Mouse (Mus musculus) heart, embryonic 13.5 days (tissue): Measurements from ENCODE around the gene Dnajc6. TPM values are rescaled to one million over a fixed set of nuclear protein-coding genes. Genes with fewer than 3 reads are reported as not detected.

Experiments
- ATAC-seq: fragments of 200-750 bp; cut with Nextera tagmentation; 2 replicates; pipeline ENCODE4 v1.8.0; 2017; ENCODE audit warnings: moderate TSS enrichment; ENCODE audit not compliant: insufficient number of reproducible peaks, low FRiP score, low TSS enrichment; ENCODE audit errors: extremely low read depth
- H3K27ac ChIP-seq: fragments of 300-500 bp; sonication (generic); replicated peaks from 2 replicates; pipeline ENCODE4 v1.5.1; 2015; ENCODE audit warnings: moderate library complexity, mild to moderate bottlenecking, inconsistent platforms
- H3K27me3 ChIP-seq: fragments of 300-500 bp; sonication (generic); replicated peaks from 2 replicates; pipeline ENCODE4 v1.6.1; 2015; ENCODE audit warnings: mild to moderate bottlenecking, inconsistent platforms
- H3K36me3 ChIP-seq: fragments of 300-500 bp; sonication (generic); 2 replicates; pipeline ENCODE4 v1.6.1; 2015; ENCODE audit warnings: mild to moderate bottlenecking, inconsistent platforms
- H3K4me1 ChIP-seq: fragments of 300-500 bp; sonication (generic); 2 replicates; pipeline ENCODE4 v1.6.1; 2015; ENCODE audit warnings: inconsistent platforms
- H3K4me2 ChIP-seq: fragments of 300-500 bp; sonication (generic); 2 replicates; pipeline ENCODE4 v1.6.1; 2015; ENCODE audit warnings: inconsistent platforms, mild to moderate bottlenecking, moderate library complexity
- H3K4me3 ChIP-seq: fragments of 300-500 bp; sonication (generic); 2 replicates; pipeline ENCODE4 v1.5.1; 2015; ENCODE audit warnings: moderate library complexity, mild to moderate bottlenecking, inconsistent platforms
- H3K9ac ChIP-seq: fragments of 300-500 bp; sonication (generic); 2 replicates; pipeline ENCODE4 v1.6.1; 2015; ENCODE audit warnings: inconsistent platforms, mild to moderate bottlenecking, moderate library complexity
- H3K9me3 ChIP-seq: fragments of 300-500 bp; sonication (generic); 2 replicates; pipeline ENCODE4 v1.6.1; 2016; ENCODE audit warnings: inconsistent platforms
- WGBS: fragments of 180-500 bp; shearing (Covaris S2); methylation state at CpG from one replicate; pipeline ENCODE4 v1.1.7; 2015; ENCODE audit warnings: mixed read lengths; 5-methylcytosine and 5-hydroxymethylcytosine counted together
- polyA plus RNA-seq: library from polyadenylated mRNA; unstranded; fragments of >200 nt; fragmentation: Nextera tagmentation; extraction: Ambion mirVana; gene quantifications from 2 replicates; pipeline ENCODE4 v1.2.1, GENCODE M21; 2015

Dnajc6 gene
- polyA plus RNA-seq, 1 experiment from 2014 or later, result 0.16 TPM

- H3K27me3 ChIP-seq, result no peaks in the 10 kb centered on the region
- no peak overlapping the region for H3K4me2 ChIP-seq
- no peak overlapping the region for H3K4me3 ChIP-seq
- H3K9me3 ChIP-seq, result peaks cover 10% of the 10 kb centered on the region; the same call in 1 of the 2 replicates
- WGBS, result 66% methylated on average over 9 of the region's 9 CpGs
- ATAC-seq, result no peak
- H3K4me1 ChIP-seq, result peaks cover 2% of the 10 kb centered on the region; the same call in 1 of the 2 replicates
- H3K36me3 ChIP-seq, result peaks cover 48% of the 10 kb centered on the region
- H3K9ac ChIP-seq, result no peak overlapping the region
- H3K27ac ChIP-seq, result no peak overlapping the region
Observed at GRCm38 (mm10) chr4:101664160-101664750, 167.8 kb downstream of the Dnajc6 start.

DNA sequence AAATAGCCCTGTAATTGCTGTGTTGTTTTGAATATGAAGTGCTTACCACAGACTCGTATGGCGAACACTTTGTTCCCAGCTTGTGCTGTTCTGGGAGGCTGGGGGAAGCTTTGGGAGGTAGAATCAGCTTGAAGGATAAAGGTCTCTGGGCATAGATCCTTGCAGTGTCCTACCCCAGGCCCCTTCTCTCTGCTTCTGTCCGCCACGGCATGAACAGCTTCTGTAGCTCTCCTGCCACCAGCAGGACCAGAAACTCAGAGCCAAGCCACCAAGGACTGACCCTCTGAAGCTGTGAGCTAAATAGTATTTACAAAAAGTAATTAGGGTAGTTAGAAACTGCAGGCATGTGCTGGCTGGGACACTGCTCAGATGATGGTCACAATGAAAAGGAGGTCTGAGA, 168.3 kb downstream of the Dnajc6 start:
- H3K27ac ChIP-seq, result no peak overlapping the region
- H3K36me3 ChIP-seq, result peaks cover 43% of the 10 kb centered on the region
- WGBS, result 82% methylated on average over 4 of the region's 4 CpGs
- no peak overlapping the region for H3K4me3 ChIP-seq
- no peak for ATAC-seq
- no peak overlapping the region for H3K4me2 ChIP-seq
- peaks cover 10% of the 10 kb centered on the region; the same call in 1 of the 2 replicates for H3K9me3 ChIP-seq
- H3K4me1 ChIP-seq, result peaks cover 3% of the 10 kb centered on the region; the same call in 1 of the 2 replicates
- no peaks in the 10 kb centered on the region for H3K27me3 ChIP-seq
- no peak overlapping the region for H3K9ac ChIP-seq

- no peak for ATAC-seq
- H3K9ac ChIP-seq, result no peak overlapping the region
- no peaks in the 10 kb centered on the region for H3K27me3 ChIP-seq
- H3K27ac ChIP-seq, result no peak overlapping the region
- peaks cover 3% of the 10 kb centered on the region; the same call in 1 of the 2 replicates for H3K4me1 ChIP-seq
- no peak overlapping the region for H3K4me2 ChIP-seq
- H3K36me3 ChIP-seq, result 0 out of 2 replicates have a peak, but pooled peaks cover 4% of the 10 kb centered on the region
- H3K9me3 ChIP-seq, result peaks cover 4% of the 10 kb centered on the region; the same call in 1 of the 2 replicates
- 59% methylated on average over 5 of the region's 5 CpGs for WGBS
- H3K4me3 ChIP-seq, result no peak overlapping the region
Observed at GRCm38 (mm10) chr4:101669161-101669560, 172.7 kb downstream of the Dnajc6 start.

DNA sequence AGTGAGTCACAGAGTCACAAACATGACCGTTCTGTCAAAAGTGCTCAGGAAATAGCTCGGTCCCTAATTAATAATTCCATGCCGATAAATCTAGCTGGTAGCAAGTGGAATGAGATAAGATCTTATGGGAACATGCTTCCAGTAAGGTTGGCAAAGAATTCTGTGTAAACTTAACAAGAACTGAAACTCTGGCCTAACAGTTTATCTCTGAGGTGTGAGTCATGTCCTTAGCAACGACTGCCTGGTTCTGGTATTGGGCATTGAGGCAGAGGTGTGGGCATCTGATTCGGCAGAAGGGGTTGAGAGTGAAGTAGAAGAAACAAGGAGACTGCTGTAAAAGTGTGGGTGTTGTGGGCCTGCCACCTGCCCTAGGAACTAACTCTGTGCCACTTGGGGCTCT, 173.4 kb downstream of the Dnajc6 start:
- no peaks in the 10 kb centered on the region for H3K27me3 ChIP-seq
- no peak overlapping the region for H3K4me3 ChIP-seq
- peaks cover 3% of the 10 kb centered on the region; the same call in 1 of the 2 replicates for H3K4me1 ChIP-seq
- WGBS, result 73% methylated on average over 5 of the region's 5 CpGs
- no peak for ATAC-seq
- no peak overlapping the region for H3K9ac ChIP-seq
- peaks cover 4% of the 10 kb centered on the region; the same call in 1 of the 2 replicates for H3K9me3 ChIP-seq
- H3K36me3 ChIP-seq, result 0 out of 2 replicates have a peak, but pooled peaks cover 3% of the 10 kb centered on the region
- H3K4me2 ChIP-seq, result no peak overlapping the region
- H3K27ac ChIP-seq, result no peak overlapping the region

DNA sequence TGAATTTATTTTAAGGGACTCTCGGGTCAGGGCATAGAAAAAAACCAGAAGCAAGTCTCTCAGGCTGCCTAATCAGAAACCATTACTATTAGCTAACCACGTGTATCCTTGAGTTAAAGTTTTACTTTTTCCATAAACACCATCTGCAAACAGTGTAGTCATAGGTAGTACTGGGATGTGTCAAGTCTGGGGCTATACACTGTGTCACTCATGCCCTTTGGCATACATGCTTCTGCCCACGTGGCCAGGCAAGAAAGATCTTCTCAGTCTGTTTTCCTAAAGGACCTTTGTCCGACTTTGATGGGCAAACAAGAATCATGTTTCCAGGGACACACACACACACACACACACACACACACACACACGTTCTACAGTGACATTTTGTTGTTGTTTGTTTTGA, 178.3 kb downstream of the Dnajc6 start:
- no peak overlapping the region for H3K4me2 ChIP-seq
- 58% methylated on average over 5 of the region's 5 CpGs for WGBS
- ATAC-seq, result no peak

DNA sequence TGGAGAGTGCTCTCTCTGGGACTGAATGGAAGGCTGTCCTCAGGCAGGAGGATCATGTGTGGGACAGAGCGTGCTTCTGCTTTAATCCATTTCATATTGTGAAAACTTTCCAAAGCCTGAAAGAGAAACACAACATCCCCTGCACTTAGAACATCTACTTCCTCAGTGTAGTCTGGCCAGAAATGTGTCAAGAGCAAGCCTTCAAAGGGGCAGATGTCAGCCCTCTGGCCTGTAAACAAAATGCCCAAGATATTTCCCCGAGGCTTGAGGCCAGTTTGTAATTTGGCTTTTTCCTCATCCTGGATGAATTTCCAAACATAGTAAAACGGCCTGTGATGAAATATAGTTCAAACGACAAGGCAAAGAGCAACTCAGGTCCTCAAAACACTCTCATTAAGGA, 179.3 kb downstream of the Dnajc6 start:
- Histone ChIP-seq H3K36me3 (no peaks in the 10 kb centered on the region), H3K4me1 (no peaks in the 10 kb centered on the region), H3K4me3 (no peak overlapping the region), H3K27ac (no peak overlapping the region), H3K4me2 (no peak overlapping the region), H3K9ac (no peak overlapping the region), H3K9me3 (no peaks in the 10 kb centered on the region), H3K27me3 (no peaks in the 10 kb centered on the region)
- ATAC-seq, result no peak
- 52% methylated on average over 4 of the region's 4 CpGs for WGBS

More for the DNA sequence above, 178.3 kb downstream of the Dnajc6 start:
- H3K4me1 ChIP-seq, result no peaks in the 10 kb centered on the region
- no peak overlapping the region for H3K4me3 ChIP-seq
- no peak overlapping the region for H3K9ac ChIP-seq
- H3K9me3 ChIP-seq, result no peaks in the 10 kb centered on the region
- H3K27me3 ChIP-seq, result no peaks in the 10 kb centered on the region
- no peak overlapping the region for H3K27ac ChIP-seq
- no peaks in the 10 kb centered on the region for H3K36me3 ChIP-seq

DNA sequence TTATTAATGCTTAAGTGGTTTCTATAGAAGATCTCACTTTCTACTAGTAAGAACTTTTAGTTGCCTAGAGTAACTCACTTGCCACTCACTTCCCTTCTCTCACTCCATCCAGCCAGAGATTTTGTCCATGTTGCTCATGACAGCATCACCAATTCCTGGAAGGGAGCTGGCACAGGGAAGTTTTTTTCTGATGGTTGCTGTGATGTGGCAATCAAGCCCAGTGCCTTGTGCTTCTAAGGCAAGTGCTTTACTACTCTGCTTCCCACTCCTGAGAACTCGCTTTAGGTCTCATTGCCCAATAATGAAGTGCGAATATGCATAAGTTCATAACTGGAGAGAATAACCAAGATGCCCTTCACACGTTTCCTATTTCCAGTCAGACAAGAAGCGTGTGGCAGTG, 186.2 kb downstream of the Dnajc6 start:
- no peak for ATAC-seq
- H3K4me2 ChIP-seq, result no peak overlapping the region
- no peaks in the 10 kb centered on the region for H3K36me3 ChIP-seq
- no peak overlapping the region for H3K27ac ChIP-seq
- no peak overlapping the region for H3K9ac ChIP-seq
- 80% methylated on average over 4 of the region's 4 CpGs for WGBS
- H3K4me1 ChIP-seq, result no peaks in the 10 kb centered on the region
- no peaks in the 10 kb centered on the region for H3K9me3 ChIP-seq
- no peak overlapping the region for H3K4me3 ChIP-seq
- H3K27me3 ChIP-seq, result no peaks in the 10 kb centered on the region

DNA sequence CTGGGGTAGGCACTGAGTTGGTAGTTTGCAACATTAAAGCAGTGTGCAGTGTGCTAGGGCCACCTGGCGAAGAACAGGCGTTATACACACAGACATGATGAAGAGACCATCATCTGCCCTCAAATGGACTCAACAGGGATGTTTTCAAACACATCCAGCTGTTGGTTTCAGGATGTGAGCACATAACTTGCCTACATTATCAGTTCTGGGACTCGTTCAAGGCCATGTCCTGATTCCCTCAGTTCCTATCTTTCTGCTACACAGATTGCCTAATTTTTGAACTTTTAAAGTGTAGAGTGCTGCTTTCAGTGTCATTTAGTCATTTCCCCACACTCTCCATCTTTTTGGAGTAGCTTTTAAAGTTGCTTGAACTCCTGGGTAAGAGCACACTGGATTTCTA, 186.6 kb downstream of the Dnajc6 start:
- H3K4me2 ChIP-seq, result no peak overlapping the region
- no peak overlapping the region for H3K9ac ChIP-seq
- H3K27me3 ChIP-seq, result no peaks in the 10 kb centered on the region
- WGBS, result 59% methylated on average over 3 of the region's 3 CpGs
- no peaks in the 10 kb centered on the region for H3K4me1 ChIP-seq
- no peaks in the 10 kb centered on the region for H3K36me3 ChIP-seq
- H3K4me3 ChIP-seq, result no peak overlapping the region
- no peak overlapping the region for H3K27ac ChIP-seq
- no peak for ATAC-seq
- no peaks in the 10 kb centered on the region for H3K9me3 ChIP-seq

GRCm38 (mm10) chr4:101684821-101685220, 188.4 kb downstream of the Dnajc6 start:
- Histone ChIP-seq H3K9me3 (no peaks in the 10 kb centered on the region), H3K27me3 (no peaks in the 10 kb centered on the region), H3K36me3 (no peaks in the 10 kb centered on the region), H3K27ac (no peak overlapping the region), H3K4me2 (no peak overlapping the region), H3K4me1 (no peaks in the 10 kb centered on the region), H3K4me3 (no peak overlapping the region), H3K9ac (no peak overlapping the region)
- WGBS, result 68% methylated on average over 3 of the region's 3 CpGs
- no peak for ATAC-seq

- Histone ChIP-seq H3K9me3 (no peaks in the 10 kb centered on the region), H3K4me2 (no peak overlapping the region), H3K27ac (no peak overlapping the region), H3K4me3 (no peak overlapping the region), H3K4me1 (no peaks in the 10 kb centered on the region), H3K27me3 (no peaks in the 10 kb centered on the region), H3K36me3 (no peaks in the 10 kb centered on the region), H3K9ac (no peak overlapping the region)
- no peak for ATAC-seq
- WGBS, result 68% methylated on average over 13 of the region's 13 CpGs
Observed at GRCm38 (mm10) chr4:101686227-101686810, 189.9 kb downstream of the Dnajc6 start.

GRCm38 (mm10) chr4:101689241-101689640, 192.8 kb downstream of the Dnajc6 start:
- no peak overlapping the region for H3K9ac ChIP-seq
- H3K27me3 ChIP-seq, result no peaks in the 10 kb centered on the region
- no peaks in the 10 kb centered on the region for H3K4me1 ChIP-seq
- H3K9me3 ChIP-seq, result no peaks in the 10 kb centered on the region
- H3K4me3 ChIP-seq, result no peak overlapping the region
- H3K27ac ChIP-seq, result no peak overlapping the region
- no peak overlapping the region for H3K4me2 ChIP-seq
- WGBS, result 70% methylated on average over 4 of the region's 4 CpGs
- H3K36me3 ChIP-seq, result no peaks in the 10 kb centered on the region
- ATAC-seq, result no peak

- Histone ChIP-seq H3K9ac (no peak overlapping the region), H3K27ac (no peak overlapping the region), H3K9me3 (no peaks in the 10 kb centered on the region), H3K4me1 (no peaks in the 10 kb centered on the region), H3K36me3 (no peaks in the 10 kb centered on the region), H3K4me3 (no peak overlapping the region), H3K4me2 (no peak overlapping the region), H3K27me3 (no peaks in the 10 kb centered on the region)
- 62% methylated on average over 5 of the region's 5 CpGs for WGBS
- no peak for ATAC-seq
Observed at GRCm38 (mm10) chr4:101689645-101690044, 193.2 kb downstream of the Dnajc6 start.
